Mouse (Mus musculus): Measurements from ENCODE around the gene Spink4.

The Spink4 gene

GRCm38 (mm10) chr4:40969781-40970591 lies 50.1 kb downstream of the Spink4 start:
- peak; percentile 22 for DNase-seq (ENCODE audit: low spot score)

GRCm38 (mm10) chr4:40970592-40970841 lies 50.7 kb downstream of the Spink4 start:
- no peak for DNase-seq (ENCODE audit: low spot score)

GRCm38 (mm10) chr4:40970842-40971701 lies 51.2 kb downstream of the Spink4 start, which contains the start of gene Nfx1:
Gene Nfx1 (plus strand): TSS chr4:40970906.
- peak; percentile 96 for DNase-seq (ENCODE audit: low spot score)

GRCm38 (mm10) chr4:40971744-40972143 lies 51.9 kb downstream of the Spink4 start:
- DNase-seq (ENCODE audit: low spot score) = peak; percentile 40

GRCm38 (mm10) chr4:40974011-40974410 lies 54.2 kb downstream of the Spink4 start:
- DNase-seq (ENCODE audit: low spot score) = no peak

- peak; percentile 30 for DNase-seq (ENCODE audit: low spot score)
These were observed 55.8 kb downstream of the Spink4 start for GRCm38 (mm10) chr4:40975678-40976077.

GRCm38 (mm10) chr4:40976651-40977050 lies 56.8 kb downstream of the Spink4 start:
- no peak for DNase-seq (ENCODE audit: low spot score)

- DNase-seq (ENCODE audit: low spot score) = no peak
These were observed 59.6 kb downstream of the Spink4 start for GRCm38 (mm10) chr4:40979430-40979829.

All from adipocyte (in vitro differentiated cells).